Mouse (Mus musculus): ENCODE measurements at regions not wholly inside any gene's neighbourhood (a gene's known extent, or its start where the extent isn't known, plus 50 kb on each side); places are given as distances from the start of the nearest gene placed in this dataset.

DNA sequence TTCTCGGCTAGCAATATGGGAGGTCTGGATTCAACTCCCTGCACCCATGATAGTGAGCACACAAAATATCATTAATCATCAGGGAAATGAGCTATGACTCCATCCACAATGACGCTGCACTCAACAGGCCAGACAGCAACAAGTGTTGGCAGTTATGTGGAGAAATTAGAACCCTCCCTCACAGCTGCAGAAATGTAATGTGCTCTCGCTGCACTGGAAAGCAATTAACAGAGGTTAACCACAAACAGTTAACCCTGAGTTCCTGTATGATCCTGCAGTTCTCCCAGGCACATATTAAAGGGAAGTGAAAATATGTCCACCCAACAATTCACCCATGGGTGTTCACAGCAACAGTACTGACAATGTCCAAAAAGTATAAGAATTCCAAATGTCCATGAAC, 54.0 kb upstream of the Jade2 start:
- no peak for ATAC-seq (replicated peaks; ENCODE audit: low FRiP score)
- no peak overlapping the region for H3K9ac ChIP-seq
- H3K36me3 ChIP-seq: no peaks in the 10 kb centered on the region
- no peak overlapping the region for H3K27ac ChIP-seq
- H3K4me3 ChIP-seq (replicated peaks): no peak overlapping the region
- H3K4me2 ChIP-seq: no peak overlapping the region
- no peaks in the 10 kb centered on the region for H3K27me3 ChIP-seq
- no peaks in the 10 kb centered on the region for H3K9me3 ChIP-seq (replicated peaks)
- WGBS: 47% methylated on average over 3 of the region's 3 CpGs
- peaks cover 11% of the 10 kb centered on the region for H3K4me1 ChIP-seq

DNA sequence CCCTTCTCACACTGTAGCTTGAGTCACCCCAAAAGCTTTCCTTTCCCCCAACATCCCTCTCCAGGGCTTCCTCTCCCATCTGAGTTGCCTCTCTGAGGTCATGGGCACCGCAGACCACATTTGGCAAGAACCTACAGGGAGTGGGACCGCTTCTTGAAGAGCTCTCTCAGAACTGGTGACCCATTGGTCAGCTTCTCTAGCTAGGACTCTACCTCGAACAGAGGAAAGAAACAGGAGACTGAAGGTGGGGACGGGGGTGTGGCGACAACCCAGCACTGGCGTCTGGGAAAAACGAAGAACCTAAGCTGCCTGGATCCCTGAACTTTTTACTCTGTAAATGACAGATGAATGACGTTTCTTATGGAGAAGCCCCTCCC, 51.8 kb upstream of the Cdkn2aipnl start:
- Histone ChIP-seq H3K36me3 (no peaks in the 10 kb centered on the region), H3K4me2 (peak overlapping the region; percentile 60), H3K9ac (0 out of 2 replicates have a peak overlapping the region, but pooled peaks have one; percentile 11), H3K4me3 (replicated peaks) (peak overlapping the region; percentile 35), H3K27me3 (no peaks in the 10 kb centered on the region), H3K4me1 (peaks cover 25% of the 10 kb centered on the region), H3K9me3 (replicated peaks) (no peaks in the 10 kb centered on the region), H3K27ac (peak overlapping the region; percentile 76)
- WGBS: 14% methylated on average over 8 of the region's 8 CpGs
- ATAC-seq (replicated peaks; ENCODE audit: low FRiP score): peak; percentile 27; the same call in 1 of the 2 replicates

DNA sequence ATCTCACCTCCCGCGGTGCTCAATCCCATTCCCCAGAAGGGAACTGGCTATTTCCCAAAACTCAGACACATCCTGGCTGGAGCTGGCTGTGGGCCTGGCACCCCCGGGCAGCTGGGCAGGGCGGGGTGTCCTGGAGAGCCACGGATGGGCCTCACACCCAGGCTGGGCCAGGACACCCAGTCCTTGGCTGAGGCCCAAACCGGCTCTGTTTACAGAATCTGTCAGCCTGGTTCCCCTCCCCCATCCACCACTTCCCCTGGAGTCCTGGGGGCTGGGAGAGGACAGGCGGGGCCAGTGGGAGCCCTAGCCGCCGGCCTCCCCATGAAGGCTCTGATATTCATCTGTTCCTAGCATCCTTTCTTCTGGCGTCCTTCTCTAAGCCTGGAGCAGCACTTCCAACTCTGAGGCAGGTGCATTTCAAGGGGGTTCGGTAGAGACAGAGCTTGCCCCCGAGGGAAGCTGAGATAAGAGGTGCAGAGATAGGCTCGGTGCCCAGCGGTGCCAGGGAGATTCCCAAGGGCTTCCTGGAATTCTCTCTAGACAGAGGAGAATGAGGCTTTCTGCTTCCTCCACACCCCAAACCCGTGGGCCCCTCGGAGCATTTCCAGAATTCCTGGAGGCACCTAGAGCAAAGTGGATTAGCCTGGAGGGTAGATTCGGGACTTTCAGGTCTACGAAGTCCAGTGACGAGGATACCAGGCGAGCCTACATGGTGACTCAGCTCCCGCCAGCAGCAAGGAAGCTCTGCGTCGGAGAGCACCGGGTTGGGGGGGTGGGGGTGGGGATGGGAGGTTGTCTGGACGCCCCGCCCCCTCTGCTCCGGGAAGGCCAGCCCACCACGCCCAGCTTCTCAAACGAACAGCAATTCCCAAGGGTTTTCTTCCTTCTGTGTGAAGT, 51.2 kb upstream of the Cdkn2aipnl start:
- under 1% methylated on average over 29 of the region's 29 CpGs for WGBS
- Histone ChIP-seq H3K9ac (peak overlapping the region; percentile 11), H3K9me3 (replicated peaks) (no peaks in the 10 kb centered on the region), H3K4me3 (replicated peaks) (peak overlapping the region; percentile 35), H3K4me1 (peaks cover 25% of the 10 kb centered on the region), H3K27ac (peak overlapping the region; percentile 76), H3K27me3 (no peaks in the 10 kb centered on the region), H3K36me3 (no peaks in the 10 kb centered on the region), H3K4me2 (peak overlapping the region; percentile 60)
- ATAC-seq (replicated peaks; ENCODE audit: low FRiP score): peak; percentile 76

Data from kidney, embryonic 15.5 days (tissue).